Mouse (Mus musculus): ENCODE results near the gene Stt3a. TPM values are rescaled to one million over a fixed set of nuclear protein-coding genes. Genes with fewer than 3 reads are reported as not detected.

The Stt3a gene
- polyA plus RNA-seq, 1 experiment from 2014 or later, result 239 TPM

GRCm38 (mm10) chr9:36716624-36717023 lies 50.9 kb downstream of the Stt3a start:
- DNase-seq (ENCODE audit: low read depth, low spot score) (no peak), ATAC-seq (peak; percentile 54)
- H3K27me3 ChIP-seq, result no peaks in the 10 kb centered on the region
- peak; percentile 42 for TF ChIP-seq CTCF (IDR thresholded peaks at IDR 0.05)
- in situ Hi-C loops (cut with MboI; ENCODE audit: low pct_unique_long_range_greater_than_20kb), result no loop called here
- ChIA-PET CTCF (no interaction called here), POLR2A (interaction anchor here (0.7 kb wide), 1 partner anchor 323 kb away, joined by 9 read pairs; no protein-coding TSS in a partner anchor)

GRCm38 (mm10) chr9:36707304-36707703 lies 60.2 kb downstream of the Stt3a start:
- ChIA-PET POLR2A (no interaction called here), CTCF (no interaction called here)
- ATAC-seq, result no peak
- no peaks in the 10 kb centered on the region for H3K27me3 ChIP-seq
- in situ Hi-C loops (cut with MboI; ENCODE audit: low pct_unique_long_range_greater_than_20kb), result no loop called here
- no peak for TF ChIP-seq CTCF (IDR thresholded peaks at IDR 0.05)
- no peak for DNase-seq (ENCODE audit: low read depth, low spot score)

GRCm38 (mm10) chr9:36705923-36706322 lies 61.6 kb downstream of the Stt3a start:
- in situ Hi-C loops (cut with MboI; ENCODE audit: low pct_unique_long_range_greater_than_20kb), result no loop called here
- TF ChIP-seq CTCF (IDR thresholded peaks at IDR 0.05), result no peak
- ATAC-seq (no peak), DNase-seq (ENCODE audit: low read depth, low spot score) (no peak)
- H3K27me3 ChIP-seq, result no peaks in the 10 kb centered on the region
- ChIA-PET POLR2A (no interaction called here), CTCF (no interaction called here)

- no peak for TF ChIP-seq CTCF (IDR thresholded peaks at IDR 0.05)
- POLR2A ChIA-PET, result no interaction called here
- DNase-seq (ENCODE audit: low read depth, low spot score) (no peak), ATAC-seq (no peak)
- peaks cover 7% of the 10 kb centered on the region for H3K27me3 ChIP-seq
- in situ Hi-C loops (cut with MboI; ENCODE audit: low pct_unique_long_range_greater_than_20kb), result loop anchor here (25.0 kb wide), 1 partner anchor 257 kb away; the partner anchor contains the start of gene Gm7257
- CTCF ChIA-PET, result no interaction called here
Measured at GRCm38 (mm10) chr9:36694276-36694675, 73.2 kb downstream of the Stt3a start.

GRCm38 (mm10) chr9:36692920-36693319 lies 74.6 kb downstream of the Stt3a start, which contains the start of gene Acrv1:
Acrv1 (plus strand) TSS chr9:36693220.
- ATAC-seq, result no peak
- TF ChIP-seq CTCF (IDR thresholded peaks at IDR 0.05), result no peak
- peaks cover 7% of the 10 kb centered on the region for H3K27me3 ChIP-seq
- CTCF ChIA-PET, result no interaction called here
- in situ Hi-C loops (cut with MboI; ENCODE audit: low pct_unique_long_range_greater_than_20kb), result loop anchor here (25.0 kb wide), 1 partner anchor 256 kb away; the partner anchor contains the start of gene Gm7257
- DNase-seq (ENCODE audit: low read depth, low spot score), result no peak
- POLR2A ChIA-PET, result no interaction called here

GRCm38 (mm10) chr9:36687329-36687728 lies 80.2 kb downstream of the Stt3a start:
- no peak for DNase-seq (ENCODE audit: low read depth, low spot score)
- ChIA-PET POLR2A (no interaction called here), CTCF (interaction anchor here (0.8 to 1.8 kb wide), 2 partner anchors 1094 to 1098 kb away, joined by 3 to 4 read pairs; no protein-coding TSS in a partner anchor)
- no peak for ATAC-seq
- TF ChIP-seq CTCF (IDR thresholded peaks at IDR 0.05), result peak; percentile 48
- H3K27me3 ChIP-seq, result peaks cover 9% of the 10 kb centered on the region
- in situ Hi-C loops (cut with MboI; ENCODE audit: low pct_unique_long_range_greater_than_20kb), result loop anchor here (10.0 to 25.0 kb wide), 2 partner anchors 250 to 1093 kb away; partner anchors contain the start of gene Gm7257

- no peak for TF ChIP-seq CTCF (IDR thresholded peaks at IDR 0.05)
- in situ Hi-C loops (cut with MboI; ENCODE audit: low pct_unique_long_range_greater_than_20kb), result loop anchor here (10.0 to 25.0 kb wide), 2 partner anchors 244 to 1087 kb away; partner anchors contain the start of gene Gm7257
- H3K27me3 ChIP-seq, result peaks cover 13% of the 10 kb centered on the region
- ATAC-seq (no peak), DNase-seq (ENCODE audit: low read depth, low spot score) (no peak)
- ChIA-PET CTCF (no interaction called here), POLR2A (interaction anchor here (0.6 kb wide), 1 partner anchor 49 kb away, joined by 4 read pairs; no protein-coding TSS in a partner anchor)
Measured at GRCm38 (mm10) chr9:36681424-36681823, 86.1 kb downstream of the Stt3a start.

Other genes with a start within 250 kb of the Stt3a start
- not detected for gene Gm5615, start 225.7 kb downstream of the Stt3a start, polyA plus RNA-seq (2021)
- gene Gm17689, start 185.0 kb downstream of the Stt3a start, polyA plus RNA-seq (2021), result not detected
- gene A630095E13Rik, start 124.3 kb downstream of the Stt3a start, polyA plus RNA-seq (2021), result not detected
- gene Acrv1, start 74.5 kb downstream of the Stt3a start, polyA plus RNA-seq (2021), result not detected
- 14.9 TPM for gene Chek1, start 40.6 kb downstream of the Stt3a start, polyA plus RNA-seq (2021)
- gene Ei24, start 29.7 kb upstream of the Stt3a start, polyA plus RNA-seq (2021), result 88.3 TPM
- gene Fez1, start 54.2 kb upstream of the Stt3a start, polyA plus RNA-seq (2021), result not detected

Data from Patski (cell line).